Mouse (Mus musculus): ENCODE data around the gene Snrnp48. TPM values are rescaled to one million over a fixed set of nuclear protein-coding genes. Genes with fewer than 3 reads are reported as not detected.

Gene Snrnp48
- total RNA-seq (2023; ENCODE audit: inconsistent age): 53.8 to 62.6 TPM (median 58.0 TPM) in 4 replicates

DNA sequence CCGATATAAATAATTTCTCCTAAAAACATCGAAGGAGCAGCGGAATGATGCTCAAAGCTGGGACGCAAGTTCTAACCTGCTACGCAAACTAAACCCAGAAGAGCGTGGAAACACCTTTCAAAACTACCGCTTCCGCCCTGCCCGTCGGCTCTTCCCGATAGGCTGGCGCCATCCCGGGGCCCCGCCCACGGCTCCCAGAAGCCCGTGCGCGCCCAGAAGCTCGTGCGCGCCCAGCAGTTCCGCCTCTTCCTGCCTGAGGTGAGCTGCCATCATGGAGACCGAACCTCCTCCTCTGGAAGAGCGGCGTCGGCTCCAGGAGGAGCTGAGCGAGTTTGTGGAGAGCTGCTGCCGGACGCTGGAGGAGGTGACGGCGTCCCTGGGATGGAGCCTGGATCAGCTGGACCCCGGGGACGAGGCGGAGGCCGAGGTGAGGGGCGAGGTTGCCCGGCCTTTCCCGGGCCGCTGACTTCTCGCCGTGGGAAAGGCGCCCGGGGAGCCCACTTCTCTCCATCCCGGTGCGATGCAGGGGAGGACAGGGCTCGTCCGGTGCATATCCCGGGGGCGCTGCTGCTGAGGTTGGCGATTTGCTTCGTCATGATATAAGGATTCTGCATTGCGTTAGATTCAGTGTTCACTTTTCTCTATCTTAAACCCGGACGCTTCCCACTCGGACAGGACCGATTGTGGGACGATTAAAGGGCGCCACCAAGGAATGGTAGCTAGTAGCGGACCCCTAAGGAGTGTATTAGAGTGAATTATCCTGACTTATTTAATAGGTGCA is at the start of gene Snrnp48:
Gene Snrnp48, plus strand, starts transcription at position 237 of the 781 bp plus-strand sequence.

Other genes starting within 250 kb of the Snrnp48 start
- gene Ssr1, start 210.7 kb upstream of the Snrnp48 start, total RNA-seq (2023; ENCODE audit: inconsistent age): 56.1 to 70.9 TPM (median 62.9 TPM) in 4 replicates
- 105 to 109 TPM (median 108 TPM) in 4 replicates for gene Riok1, start 167.9 kb upstream of the Snrnp48 start, total RNA-seq (2023; ENCODE audit: inconsistent age)
- gene Cage1, start 167.9 kb upstream of the Snrnp48 start, total RNA-seq (2023; ENCODE audit: inconsistent age): 2.3 to 2.8 TPM (median 2.4 TPM) in 4 replicates
- 0.06 TPM in 1 of 4 replicates, not detected in the others for gene Dsp, start 53.6 kb upstream of the Snrnp48 start, total RNA-seq (2023; ENCODE audit: inconsistent age)
- gene Bmp6, start 140.2 kb downstream of the Snrnp48 start, total RNA-seq (2023; ENCODE audit: inconsistent age): not detected in 4 replicates

Data from B cell, adult (primary cell).